Mouse (Mus musculus) heart, embryonic 14.5 days (tissue): Measurements from ENCODE around the gene Lrrc19. TPM values are rescaled to one million over a fixed set of nuclear protein-coding genes. Genes with fewer than 3 reads are reported as not detected.
A peak's percentile ranks its signal among the peaks of the same experiment; 100 is the strongest.
"Not testable (repeated sequence)": the region's sequence is repeated elsewhere in the genome, so short reads cannot be mapped to it uniquely, and the experiment has no call there.

Experiments
- ATAC-seq: fragments of 200-750 bp; cut with Nextera tagmentation; 2 replicates; pipeline ENCODE4 v1.8.0; 2017; ENCODE audit warnings: low read depth, moderate TSS enrichment; ENCODE audit not compliant: insufficient number of reproducible peaks, insufficient read depth, low FRiP score
- H3K27ac ChIP-seq, 2 experiments: fragments of 200-500 bp in 1 of 2; fragments of 300-500 bp in 1 of 2; sonication (generic) in 1 of 2; replicated peaks in 1 of 2; 2 replicates each; pipeline ENCODE4 v1.5.1; 2012 to 2014; ENCODE audit warnings: low read depth in 2 of 2, low read length in 2 of 2, control low read depth in 1 of 2, mild to moderate bottlenecking in 1 of 2, mixed read lengths in 1 of 2; ENCODE audit not compliant: control insufficient read depth in 1 of 2, insufficient read depth in 1 of 2
- H3K27me3 ChIP-seq: fragments of 300-500 bp; sonication (generic); 2 replicates; pipeline ENCODE4 v1.6.1; 2014; ENCODE audit warnings: mild to moderate bottlenecking, low read length, control low read depth; ENCODE audit not compliant: control insufficient read depth, insufficient read depth
- H3K36me3 ChIP-seq: fragments of 300-500 bp; sonication (generic); 2 replicates; pipeline ENCODE4 v1.6.1; 2014; ENCODE audit warnings: mild to moderate bottlenecking, control low read depth, low read length, mixed read lengths; ENCODE audit not compliant: control insufficient read depth, insufficient read depth
- H3K4me1 ChIP-seq, 2 experiments: fragments of 200-500 bp in 1 of 2; fragments of 300-500 bp in 1 of 2; sonication (generic) in 1 of 2; 2 replicates each; pipeline ENCODE4 v1.6.1; 2012 to 2014; ENCODE audit warnings: low read length in 2 of 2, control low read depth in 1 of 2, mixed read lengths in 1 of 2; ENCODE audit not compliant: control insufficient read depth in 2 of 2, insufficient read depth in 2 of 2
- H3K4me2 ChIP-seq: fragments of 300-500 bp; sonication (generic); 2 replicates; pipeline ENCODE4 v1.6.1; 2014; ENCODE audit warnings: mild to moderate bottlenecking, low read length
- H3K4me3 ChIP-seq, 2 experiments: fragments of 200-500 bp in 1 of 2; fragments of 300-500 bp in 1 of 2; sonication (generic) in 1 of 2; 2 replicates each; pipeline ENCODE4 v1.5.1; 2012 to 2014; ENCODE audit warnings: low read length in 2 of 2, mild to moderate bottlenecking in 2 of 2, control low read depth in 1 of 2, low read depth in 1 of 2, moderate library complexity in 1 of 2; ENCODE audit not compliant: control insufficient read depth in 1 of 2, insufficient read depth in 1 of 2
- H3K9ac ChIP-seq: fragments of 300-500 bp; sonication (generic); 2 replicates; pipeline ENCODE4 v1.6.1; 2014; ENCODE audit warnings: mild to moderate bottlenecking, low read length
- H3K9me3 ChIP-seq: fragments of 300-500 bp; sonication (generic); 2 replicates; pipeline ENCODE4 v1.6.1; 2016; ENCODE audit warnings: low read length, control low read depth; ENCODE audit not compliant: control insufficient read depth
- whole genome bisulfite sequencing: fragments of 180-500 bp; shearing (Covaris S2); extraction: QIAGEN DNeasy Blood & Tissue Kit; methylation state at CpG from one replicate; pipeline ENCODE4 v1.1.7; 2014; 5-methylcytosine and 5-hydroxymethylcytosine counted together
- polyA plus RNA-seq: library from polyadenylated mRNA; unstranded; fragments of >200 nt; fragmentation: Nextera tagmentation; extraction: Ambion mirVana; gene quantifications from 2 replicates; pipeline ENCODE4 v1.2.1, GENCODE M21; 2014

The Lrrc19 gene
- polyA plus RNA-seq, 1 experiment from 2014 or later: 0.16 TPM

- no peak overlapping the region for H3K4me2 ChIP-seq
- 88% methylated on average over 2 of the region's 2 CpGs for WGBS
- H3K4me1 ChIP-seq: no peaks in the 10 kb centered on the region
- no peaks in the 10 kb centered on the region for H3K9me3 ChIP-seq
- peaks cover 16% of the 10 kb centered on the region for H3K36me3 ChIP-seq
- ATAC-seq: no peak
- no peaks in the 10 kb centered on the region for H3K27me3 ChIP-seq
- H3K9ac ChIP-seq: no peak overlapping the region
- no peak overlapping the region for H3K27ac ChIP-seq
- no peak overlapping the region for H3K4me3 ChIP-seq
These were observed 30.7 kb upstream of the Lrrc19 start for GRCm38 (mm10) chr4:94680662-94681061.

- no peak overlapping the region for H3K27ac ChIP-seq
- no peaks in the 10 kb centered on the region for H3K9me3 ChIP-seq
- 24% methylated on average over 1 of the region's 1 CpGs for WGBS
- no peak overlapping the region for H3K9ac ChIP-seq
- no peaks in the 10 kb centered on the region for H3K36me3 ChIP-seq
- no peaks in the 10 kb centered on the region for H3K4me1 ChIP-seq
- H3K4me3 ChIP-seq: no peak overlapping the region
- no peak overlapping the region for H3K4me2 ChIP-seq
- no peaks in the 10 kb centered on the region for H3K27me3 ChIP-seq
- peak; percentile 39; the same call in 1 of the 2 replicates for ATAC-seq
These were observed 19.8 kb upstream of the Lrrc19 start for GRCm38 (mm10) chr4:94669718-94670117.

GRCm38 (mm10) chr4:94650426-94651175, 657 bp upstream of the Lrrc19 start:
- H3K27ac ChIP-seq, ATAC-seq, H3K4me1 ChIP-seq, H3K4me2 ChIP-seq, H3K9me3 ChIP-seq, H3K4me3 ChIP-seq, H3K27me3 ChIP-seq, H3K9ac ChIP-seq, H3K36me3 ChIP-seq: not testable (repeated sequence)
- 89% methylated on average over 5 of the region's 5 CpGs for WGBS

- no peaks in the 10 kb centered on the region for H3K4me1 ChIP-seq
- WGBS: 97% methylated on average over 2 of the region's 2 CpGs
- no peaks in the 10 kb centered on the region for H3K36me3 ChIP-seq
- H3K9me3 ChIP-seq: no peaks in the 10 kb centered on the region
- no peak overlapping the region for H3K27ac ChIP-seq
- no peaks in the 10 kb centered on the region for H3K27me3 ChIP-seq
- H3K9ac ChIP-seq: no peak overlapping the region
- ATAC-seq: no peak
- H3K4me3 ChIP-seq: no peak overlapping the region
- H3K4me2 ChIP-seq: no peak overlapping the region
These were observed 6.8 kb downstream of the Lrrc19 start for GRCm38 (mm10) chr4:94643141-94643540.

GRCm38 (mm10) chr4:94620077-94620476, 29.9 kb downstream of the Lrrc19 start:
- no peak overlapping the region for H3K27ac ChIP-seq
- H3K4me2 ChIP-seq: no peak overlapping the region
- H3K27me3 ChIP-seq: no peaks in the 10 kb centered on the region
- H3K4me3 ChIP-seq: no peak overlapping the region
- H3K9me3 ChIP-seq: no peaks in the 10 kb centered on the region
- peaks cover 0 to 4% of the 10 kb centered on the region in 2 experiments; a peak in 1 of 4 replicates for H3K4me1 ChIP-seq
- 0 out of 2 replicates have a peak, but pooled peaks cover 5% of the 10 kb centered on the region for H3K36me3 ChIP-seq
- 74% methylated on average over 2 of the region's 2 CpGs for WGBS
- ATAC-seq: no peak
- no peak overlapping the region for H3K9ac ChIP-seq

GRCm38 (mm10) chr4:94614627-94615006, 35.3 kb downstream of the Lrrc19 start:
- Histone ChIP-seq H3K4me3 (peak overlapping the region; percentile 60 to 73), H3K4me1 (peaks cover 0 to 7% of the 10 kb centered on the region in 2 experiments; a peak in 1 of 4 replicates), H3K9me3 (no peaks in the 10 kb centered on the region), H3K4me2 (peak overlapping the region; percentile 79), H3K9ac (peak overlapping the region; percentile 82), H3K27ac (peak overlapping the region; percentile 10 to 35; a peak in 3 of 4 replicates), H3K27me3 (no peaks in the 10 kb centered on the region), H3K36me3 (no peaks in the 10 kb centered on the region)
- ATAC-seq: peak; percentile 56
- WGBS: under 1% methylated on average over 18 of the region's 18 CpGs

GRCm38 (mm10) chr4:94613972-94614626, 35.8 kb downstream of the Lrrc19 start, which contains the start of gene Ift74:
Ift74 (plus strand) TSS chr4:94614491.
- H3K9me3 ChIP-seq: no peaks in the 10 kb centered on the region
- 3% methylated on average over 28 of the region's 29 CpGs for WGBS
- H3K36me3 ChIP-seq: no peaks in the 10 kb centered on the region
- H3K4me3 ChIP-seq: peak within 1 kb of the TSS; percentile 60 to 73
- peak within 1 kb of the TSS; percentile 10 to 71; a peak in 3 of 4 replicates for H3K27ac ChIP-seq
- peak within 1 kb of the TSS; percentile 82 for H3K9ac ChIP-seq
- no peaks in the 10 kb centered on the region for H3K27me3 ChIP-seq
- peak; percentile 98 for ATAC-seq
- peaks cover 0 to 7% of the 10 kb centered on the region in 2 experiments; a peak in 1 of 4 replicates for H3K4me1 ChIP-seq
- H3K4me2 ChIP-seq: peak within 1 kb of the TSS; percentile 79
